Mouse (Mus musculus): ENCODE results near the gene Tgfb1i1.

DNA sequence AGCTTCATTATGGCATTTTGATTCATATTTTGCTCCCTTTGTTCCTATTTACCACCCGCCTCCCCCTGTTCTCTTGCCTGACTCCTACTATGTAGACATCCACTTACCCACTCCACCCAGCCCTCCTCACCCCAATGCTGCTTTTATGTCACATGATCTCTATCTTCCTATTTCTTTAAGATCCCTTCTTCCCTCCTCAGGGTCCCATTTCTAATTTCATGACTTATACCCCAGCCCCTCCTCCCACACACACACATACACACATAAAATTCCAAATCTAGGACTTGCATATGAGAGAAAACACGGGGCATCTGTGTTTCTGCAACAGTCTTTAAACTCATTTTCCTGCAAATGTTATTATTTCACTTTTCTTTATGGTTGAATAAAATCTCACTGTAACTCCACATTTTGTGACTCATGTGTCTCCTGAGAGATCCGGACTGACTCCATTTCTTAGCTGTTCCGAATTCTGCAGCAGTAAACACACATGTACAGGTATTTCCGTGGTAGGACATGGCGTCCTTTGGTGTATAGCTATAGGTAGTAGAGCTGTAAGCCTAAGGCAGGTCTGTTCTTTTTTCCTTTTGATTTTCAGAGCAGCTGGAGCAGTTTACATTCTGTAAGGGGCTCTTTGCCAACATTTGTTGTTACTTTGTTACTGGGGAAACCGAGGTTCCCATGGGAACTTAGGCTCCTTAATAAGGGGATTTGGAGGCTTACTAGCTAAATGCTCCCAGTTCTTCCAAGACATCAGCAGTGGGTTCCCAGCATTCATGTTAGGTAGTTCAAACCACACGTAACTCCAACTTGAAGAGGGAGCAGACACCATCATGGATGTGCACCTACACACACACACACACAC is 52.1 kb downstream of the Tgfb1i1 start:
- TF ChIP-seq POLR2A (IDR thresholded peaks at IDR 0.05; ENCODE audit: extremely low read depth, insufficient read depth, low read length) (no peak), CTCF (IDR thresholded peaks at IDR 0.05; ENCODE audit: low read depth, low read length) (no peak)

Measured in liver, adult 2 months (tissue).